Mouse (Mus musculus) small intestine, adult 2 months (tissue): ENCODE results near the gene Plppr3.

Experiments used
- CTCF ChIP-seq: fragments of 200-500 bp; IDR thresholded peaks from 2 replicates; pipeline ENCODE4 v1.5.1; 2012; ENCODE audit warnings: low read depth, mild to moderate bottlenecking, control low read depth, inconsistent platforms, low read length, moderate library complexity, mixed read lengths; ENCODE audit not compliant: insufficient replicate concordance, insufficient read length; ENCODE audit errors: extremely low read depth
- POLR2A ChIP-seq: fragments of 200-500 bp; IDR thresholded peaks from 2 replicates; pipeline ENCODE4 v1.6.1; 2012; ENCODE audit warnings: low read depth, mild to moderate bottlenecking, control low read depth, inconsistent platforms, low read length, moderate library complexity

DNA sequence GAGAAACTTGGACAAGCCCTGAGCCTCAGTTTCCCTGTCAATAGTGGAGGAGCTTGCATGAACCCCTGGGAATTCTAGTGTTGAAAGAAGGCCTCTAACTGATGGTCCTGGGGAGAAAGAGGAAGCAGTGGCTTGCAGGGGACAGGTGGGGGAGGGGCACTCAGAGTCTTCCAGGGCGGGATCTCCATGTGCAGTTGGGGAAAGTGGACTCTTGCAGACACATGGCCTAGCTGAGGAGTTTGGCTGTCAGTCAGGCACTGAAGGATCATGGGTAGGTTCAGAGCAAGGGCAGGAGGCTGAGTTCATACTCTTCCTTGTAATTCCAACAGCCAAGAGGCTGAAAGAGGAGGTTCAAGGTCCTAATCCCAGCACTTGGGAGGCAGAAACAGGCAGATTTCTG, 2.7 kb upstream of the Plppr3 start:
- TF ChIP-seq POLR2A (no peak), CTCF (no peak)
